Mouse (Mus musculus) right cerebral cortex, postnatal 4 days (tissue): ENCODE measurements at regions not wholly inside any gene's neighbourhood (a gene's known extent, or its start where the extent isn't known, plus 50 kb on each side); places are given as distances from the start of the nearest gene placed in this dataset.

Source experiments
- DNase-seq: peaks from one replicate; pipeline ENCODE4 v3.0.0-alpha.2; 2022

GRCm38 (mm10) chr2:75352564-75352963, 306.5 kb upstream of the Hnrnpa3 start:
- DNase-seq, result no peak

- no peak for DNase-seq
Observed at GRCm38 (mm10) chr2:75356691-75357375, 302.2 kb upstream of the Hnrnpa3 start.

GRCm38 (mm10) chr2:75357516-75357915, 301.5 kb upstream of the Hnrnpa3 start:
- no peak for DNase-seq

GRCm38 (mm10) chr2:75360936-75361335, 298.1 kb upstream of the Hnrnpa3 start:
- no peak for DNase-seq

GRCm38 (mm10) chr2:75376666-75377065, 282.4 kb upstream of the Hnrnpa3 start:
- DNase-seq, result no peak

GRCm38 (mm10) chr2:75385551-75386263, 273.4 kb upstream of the Hnrnpa3 start:
- no peak for DNase-seq

GRCm38 (mm10) chr2:75386636-75387035, 272.4 kb upstream of the Hnrnpa3 start:
- DNase-seq, result no peak

- DNase-seq, result no peak
Observed at GRCm38 (mm10) chr2:75392041-75392440, 267.0 kb upstream of the Hnrnpa3 start.

- DNase-seq, result no peak
Observed at GRCm38 (mm10) chr2:75394928-75395673, 264.0 kb upstream of the Hnrnpa3 start.

- DNase-seq, result no peak
Observed at GRCm38 (mm10) chr2:75396016-75396415, 263.0 kb upstream of the Hnrnpa3 start.

GRCm38 (mm10) chr2:75400291-75400870, 258.7 kb upstream of the Hnrnpa3 start:
- DNase-seq, result no peak

- no peak for DNase-seq
Observed at GRCm38 (mm10) chr2:75403791-75404190, 255.3 kb upstream of the Hnrnpa3 start.

GRCm38 (mm10) chr2:75405524-75406214, 253.4 kb upstream of the Hnrnpa3 start:
- DNase-seq, result no peak

GRCm38 (mm10) chr2:75406721-75407455, 252.2 kb upstream of the Hnrnpa3 start:
- DNase-seq, result no peak

- DNase-seq, result no peak
Observed at GRCm38 (mm10) chr2:75407560-75407959, 251.5 kb upstream of the Hnrnpa3 start.

GRCm38 (mm10) chr2:75408016-75408415, 251.0 kb upstream of the Hnrnpa3 start:
- DNase-seq, result no peak

GRCm38 (mm10) chr2:75409806-75410205, 249.3 kb upstream of the Hnrnpa3 start:
- DNase-seq, result no peak

- no peak for DNase-seq
Observed at GRCm38 (mm10) chr2:75412735-75413134, 246.3 kb upstream of the Hnrnpa3 start.

GRCm38 (mm10) chr2:75418689-75419088, 240.4 kb upstream of the Hnrnpa3 start:
- DNase-seq, result no peak

GRCm38 (mm10) chr2:75419142-75419541, 239.9 kb upstream of the Hnrnpa3 start:
- no peak for DNase-seq

GRCm38 (mm10) chr2:75422798-75423685, 236.0 kb upstream of the Hnrnpa3 start:
- DNase-seq, result no peak
